Mouse (Mus musculus): ENCODE results near the gene Fam196a.

Gene Fam196a

DNA sequence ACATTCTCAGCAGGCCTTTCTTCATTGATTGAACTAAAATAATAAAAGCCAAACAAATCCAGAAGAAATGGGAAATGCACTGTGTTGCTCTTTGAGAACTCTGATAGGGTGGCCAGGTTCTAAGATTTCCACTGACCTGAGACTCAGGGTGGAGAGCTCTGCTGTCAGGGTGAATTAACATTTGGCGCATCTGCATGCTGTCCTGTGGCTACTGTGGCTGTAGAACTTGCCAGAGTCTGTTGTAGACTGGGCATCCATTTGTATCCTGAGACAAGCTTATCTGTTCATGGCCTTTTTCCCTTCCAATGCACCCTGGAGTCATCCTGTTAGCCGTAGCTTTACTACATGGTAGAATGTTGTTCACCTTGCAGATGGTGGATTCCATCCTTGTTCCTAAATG, 98.2 kb downstream of the Fam196a start:
- no peak for DNase-seq (ENCODE audit: low spot score in 2 of 2)

Measured in right cerebral cortex, postnatal 10 days (tissue).